Mouse (Mus musculus): ENCODE measurements around the gene Fuca2. TPM values are rescaled to one million over a fixed set of nuclear protein-coding genes. Genes with fewer than 3 reads are reported as not detected.
A peak's percentile ranks its signal among the peaks of the same experiment; 100 is the strongest.
"Not testable (repeated sequence)": the region's sequence is repeated elsewhere in the genome, so short reads cannot be mapped to it uniquely, and the experiment has no call there.

The Fuca2 gene
- 29.8 and 38.2 TPM in 2 replicates for total RNA-seq (2015; ENCODE audit: low replicate concordance)
- total RNA-seq (2017; ENCODE audit: low replicate concordance), result 13.3 and 17.3 TPM in 2 replicates

GRCm38 (mm10) chr10:13499331-13499730 is at the start of gene Fuca2:
Fuca2 (plus strand) TSS chr10:13499540.
- no peak for ATAC-seq (replicated peaks; ENCODE audit: low FRiP score, poor library complexity, severe bottlenecking)

GRCm38 (mm10) chr10:13451640-13452039 is 47.7 kb upstream of the Fuca2 start:
- no peak for ATAC-seq (replicated peaks; ENCODE audit: low FRiP score, poor library complexity, severe bottlenecking)

GRCm38 (mm10) chr10:13453200-13453990 is 45.9 kb upstream of the Fuca2 start:
- ATAC-seq (replicated peaks; ENCODE audit: low FRiP score, poor library complexity, severe bottlenecking), result no peak

- ATAC-seq (replicated peaks; ENCODE audit: low FRiP score, poor library complexity, severe bottlenecking), result not testable (repeated sequence)
Measured at GRCm38 (mm10) chr10:13464295-13464694, 35.0 kb upstream of the Fuca2 start.

- ATAC-seq (replicated peaks; ENCODE audit: low FRiP score, poor library complexity, severe bottlenecking), result no peak
Measured at GRCm38 (mm10) chr10:13466925-13467324, 32.4 kb upstream of the Fuca2 start.

- not testable (repeated sequence) for ATAC-seq (replicated peaks; ENCODE audit: low FRiP score, poor library complexity, severe bottlenecking)
Measured at GRCm38 (mm10) chr10:13468025-13468529, 31.3 kb upstream of the Fuca2 start.

GRCm38 (mm10) chr10:13470236-13470635 is 29.1 kb upstream of the Fuca2 start:
- no peak for ATAC-seq (replicated peaks; ENCODE audit: low FRiP score, poor library complexity, severe bottlenecking)

- ATAC-seq (replicated peaks; ENCODE audit: low FRiP score, poor library complexity, severe bottlenecking), result no peak
Measured at GRCm38 (mm10) chr10:13473287-13473832, 26.0 kb upstream of the Fuca2 start.

- no peak for ATAC-seq (replicated peaks; ENCODE audit: low FRiP score, poor library complexity, severe bottlenecking)
Measured at GRCm38 (mm10) chr10:13473833-13474567, 25.3 kb upstream of the Fuca2 start, which contains the start of gene Phactr2. Phactr2 (minus strand) TSS chr10:13474412.

- no peak for ATAC-seq (replicated peaks; ENCODE audit: low FRiP score, poor library complexity, severe bottlenecking)
Measured at GRCm38 (mm10) chr10:13474568-13474955, 24.8 kb upstream of the Fuca2 start.

- ATAC-seq (replicated peaks; ENCODE audit: low FRiP score, poor library complexity, severe bottlenecking), result no peak
Measured at GRCm38 (mm10) chr10:13475121-13475520, 24.2 kb upstream of the Fuca2 start.

GRCm38 (mm10) chr10:13479341-13479740 is 20.0 kb upstream of the Fuca2 start:
- ATAC-seq (replicated peaks; ENCODE audit: low FRiP score, poor library complexity, severe bottlenecking), result no peak

- no peak for ATAC-seq (replicated peaks; ENCODE audit: low FRiP score, poor library complexity, severe bottlenecking)
Measured at GRCm38 (mm10) chr10:13485958-13486357, 13.4 kb upstream of the Fuca2 start.

GRCm38 (mm10) chr10:13489671-13490070 is 9.7 kb upstream of the Fuca2 start:
- no peak for ATAC-seq (replicated peaks; ENCODE audit: low FRiP score, poor library complexity, severe bottlenecking)

- ATAC-seq (replicated peaks; ENCODE audit: low FRiP score, poor library complexity, severe bottlenecking), result no peak
Measured at GRCm38 (mm10) chr10:13493978-13494686, 5.2 kb upstream of the Fuca2 start.

- no peak for ATAC-seq (replicated peaks; ENCODE audit: low FRiP score, poor library complexity, severe bottlenecking)
Measured at GRCm38 (mm10) chr10:13496315-13496714, 3.0 kb upstream of the Fuca2 start.

- no peak for ATAC-seq (replicated peaks; ENCODE audit: low FRiP score, poor library complexity, severe bottlenecking)
Measured at GRCm38 (mm10) chr10:13500473-13500872, 1.1 kb downstream of the Fuca2 start.

- ATAC-seq (replicated peaks; ENCODE audit: low FRiP score, poor library complexity, severe bottlenecking), result peak; percentile 69
Measured at GRCm38 (mm10) chr10:13500938-13501496, 1.7 kb downstream of the Fuca2 start.

- ATAC-seq (replicated peaks; ENCODE audit: low FRiP score, poor library complexity, severe bottlenecking), result not testable (repeated sequence)
Measured at GRCm38 (mm10) chr10:13501533-13501932, 2.2 kb downstream of the Fuca2 start.
